Mouse (Mus musculus) CH12.LX (cell line): Measurements from ENCODE around the gene Zfp423.

Experiments used
- CTCF ChIP-seq, 2 experiments: IDR thresholded peaks in 1 of 2; conservative IDR thresholded peaks in 1 of 2; 2 replicates each; pipeline ENCODE4 v1.5.1; 2011 to 2012; ENCODE audit warnings: low read depth in 2 of 2, low read length in 2 of 2, improper control_type of control experiment in 1 of 2, inconsistent platforms in 1 of 2, mild to moderate bottlenecking in 1 of 2, moderate library complexity in 1 of 2
- MEF2A ChIP-seq: IDR thresholded peaks from 2 replicates; pipeline ENCODE4 v1.6.1; 2014; ENCODE audit warnings: low read depth, mild to moderate bottlenecking, inconsistent platforms, low read length, improper control_type of control experiment, borderline replicate concordance
- ZKSCAN1 ChIP-seq: IDR thresholded peaks from 2 replicates; pipeline ENCODE4 v1.6.1; 2012; ENCODE audit warnings: low read depth, inconsistent platforms, low read length, improper control_type of control experiment, borderline replicate concordance

GRCm38 (mm10) chr8:87647781-87648180, 311.6 kb downstream of the Zfp423 start:
- TF ChIP-seq CTCF (conservative IDR thresholded peaks at IDR 0.05 in 1 of 2, IDR thresholded peaks at IDR 0.05 in 1 of 2; ENCODE audit: low read depth in 2 of 2, low read length in 2 of 2) = no peak
- no peak for TF ChIP-seq ZKSCAN1
- TF ChIP-seq MEF2A = no peak
